Mouse (Mus musculus): ENCODE results near the gene Ebf4. TPM values are rescaled to one million over a fixed set of nuclear protein-coding genes. Genes with fewer than 3 reads are reported as not detected.

The Ebf4 gene
- polyA plus RNA-seq, 1 experiment from 2014 or later = 1.2 TPM

DNA sequence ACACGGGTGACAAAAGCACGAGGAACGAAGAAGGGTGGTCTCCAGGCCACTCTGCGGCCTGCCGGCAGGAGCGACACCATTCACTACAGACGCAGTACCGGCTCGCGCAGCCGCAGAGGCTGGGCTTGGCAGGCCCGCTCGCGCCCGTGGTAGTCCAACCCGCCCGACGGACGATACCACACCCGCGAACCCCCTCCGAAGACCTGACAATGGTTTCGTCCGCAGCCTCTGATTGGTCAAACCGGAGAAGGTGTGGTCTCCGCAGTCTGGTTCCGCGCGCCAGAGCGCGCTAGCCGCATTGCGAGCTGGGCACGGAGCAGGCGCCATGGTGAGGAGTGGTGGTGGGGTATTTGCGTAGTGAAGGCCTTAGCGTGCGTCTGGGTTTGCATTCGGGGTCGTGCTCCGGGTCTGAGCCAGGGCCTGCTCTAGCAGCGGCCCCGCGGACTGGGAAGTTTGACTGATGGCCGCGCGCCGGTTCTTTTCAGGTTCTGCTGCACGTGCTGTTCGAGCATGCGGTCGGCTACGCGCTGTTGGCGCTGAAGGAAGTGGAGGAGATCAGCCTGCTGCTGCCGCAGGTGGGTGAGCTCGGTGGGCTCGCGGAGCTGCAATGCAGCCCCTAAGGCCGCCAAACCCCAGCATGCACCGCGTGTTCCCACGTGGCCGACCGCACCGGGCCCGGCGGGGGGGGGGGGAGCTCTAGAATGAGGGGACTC is 20.7 kb upstream of the Ebf4 start, which contains the start of gene Nop56:
Gene Nop56 (plus strand): TSS at position 282 of the 713 bp plus-strand sequence.
- Histone ChIP-seq H3K4me2 (ENCODE audit: low read depth, low read length) (peak within 1 kb of the TSS; percentile 92), H3K36me3 (ENCODE audit: control insufficient read depth, insufficient read depth, low read length) (peaks cover 17% of the 10 kb centered on the region; the same call in 1 of the 2 replicates), H3K9ac (ENCODE audit: low read depth, low read length) (peak within 1 kb of the TSS; percentile 96), H3K9me3 (ENCODE audit: control insufficient read depth, low read length) (no peaks in the 10 kb centered on the region), H3K27me3 (replicated peaks; ENCODE audit: control insufficient read depth, insufficient read depth, low read length) (no peaks in the 10 kb centered on the region), H3K4me1 (ENCODE audit: control insufficient read depth, insufficient read depth, low read length) (peaks cover 20% of the 10 kb centered on the region), H3K27ac (ENCODE audit: low read length) (peak within 1 kb of the TSS; percentile 89), H3K4me3 (ENCODE audit: low read length) (peak within 1 kb of the TSS; percentile 94)
- ATAC-seq = peak; percentile 97
- under 1% methylated on average over 68 of the region's 68 CpGs for WGBS

- Histone ChIP-seq H3K4me1 (ENCODE audit: control insufficient read depth, insufficient read depth, low read length) (peaks cover 20% of the 10 kb centered on the region), H3K27me3 (replicated peaks; ENCODE audit: control insufficient read depth, insufficient read depth, low read length) (no peaks in the 10 kb centered on the region), H3K36me3 (ENCODE audit: control insufficient read depth, insufficient read depth, low read length) (peaks cover 22% of the 10 kb centered on the region), H3K4me3 (ENCODE audit: low read length) (peak overlapping the region; percentile 94), H3K9me3 (ENCODE audit: control insufficient read depth, low read length) (no peaks in the 10 kb centered on the region), H3K9ac (ENCODE audit: low read depth, low read length) (peak overlapping the region; percentile 96), H3K4me2 (ENCODE audit: low read depth, low read length) (peak overlapping the region; percentile 92), H3K27ac (ENCODE audit: low read length) (peak overlapping the region; percentile 89)
- WGBS = 2% methylated on average over 10 of the region's 10 CpGs
- no peak for ATAC-seq
Observed at GRCm38 (mm10) chr2:130274862-130275261, 20.1 kb upstream of the Ebf4 start.

- peak overlapping the region; percentile 94 for H3K4me3 ChIP-seq (ENCODE audit: low read length)
- no peaks in the 10 kb centered on the region for H3K27me3 ChIP-seq (replicated peaks; ENCODE audit: control insufficient read depth, insufficient read depth, low read length)
- peak overlapping the region; percentile 92 for H3K4me2 ChIP-seq (ENCODE audit: low read depth, low read length)
- no peak for ATAC-seq
- peaks cover 20% of the 10 kb centered on the region for H3K4me1 ChIP-seq (ENCODE audit: control insufficient read depth, insufficient read depth, low read length)
- no peak overlapping the region for H3K27ac ChIP-seq (ENCODE audit: low read length)
- peak overlapping the region; percentile 96; the same call in 1 of the 2 replicates for H3K9ac ChIP-seq (ENCODE audit: low read depth, low read length)
- WGBS = 41% methylated on average over 6 of the region's 6 CpGs
- H3K36me3 ChIP-seq (ENCODE audit: control insufficient read depth, insufficient read depth, low read length) = peaks cover 29% of the 10 kb centered on the region
- no peaks in the 10 kb centered on the region for H3K9me3 ChIP-seq (ENCODE audit: control insufficient read depth, low read length)
Observed at GRCm38 (mm10) chr2:130275649-130276048, 19.3 kb upstream of the Ebf4 start.

DNA sequence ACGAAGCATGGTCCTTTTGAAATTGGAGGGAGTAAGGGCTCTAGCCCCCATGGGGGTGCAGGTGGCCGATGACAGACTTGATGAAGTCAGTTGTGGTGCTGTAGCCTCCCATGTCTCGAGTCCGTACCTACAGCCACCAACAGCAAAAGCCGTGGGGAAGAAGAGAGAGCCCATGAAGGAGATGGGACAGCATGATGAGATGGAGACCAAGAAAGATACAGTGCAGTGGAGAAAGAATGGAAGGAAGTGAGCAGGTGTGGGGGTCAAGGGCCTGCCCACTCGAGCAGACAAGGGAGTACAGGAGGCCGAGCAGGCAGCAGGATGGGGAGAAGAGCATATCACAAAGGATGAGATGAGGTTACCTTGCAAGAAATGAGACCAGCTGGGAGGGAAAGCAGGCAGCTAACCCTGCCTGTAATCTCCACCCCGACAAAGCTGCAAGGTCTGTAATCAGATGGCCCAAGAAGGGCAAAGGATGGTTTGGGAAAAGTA is 15.3 kb upstream of the Ebf4 start:
- Histone ChIP-seq H3K9ac (ENCODE audit: low read depth, low read length) (no peak overlapping the region), H3K27ac (ENCODE audit: low read length) (no peak overlapping the region), H3K9me3 (ENCODE audit: control insufficient read depth, low read length) (no peaks in the 10 kb centered on the region), H3K4me1 (ENCODE audit: control insufficient read depth, insufficient read depth, low read length) (peaks cover 28% of the 10 kb centered on the region), H3K4me2 (ENCODE audit: low read depth, low read length) (no peak overlapping the region), H3K27me3 (replicated peaks; ENCODE audit: control insufficient read depth, insufficient read depth, low read length) (no peaks in the 10 kb centered on the region), H3K4me3 (ENCODE audit: low read length) (no peak overlapping the region), H3K36me3 (ENCODE audit: control insufficient read depth, insufficient read depth, low read length) (peaks cover 32% of the 10 kb centered on the region)
- ATAC-seq = no peak
- WGBS = 49% methylated on average over 8 of the region's 8 CpGs

DNA sequence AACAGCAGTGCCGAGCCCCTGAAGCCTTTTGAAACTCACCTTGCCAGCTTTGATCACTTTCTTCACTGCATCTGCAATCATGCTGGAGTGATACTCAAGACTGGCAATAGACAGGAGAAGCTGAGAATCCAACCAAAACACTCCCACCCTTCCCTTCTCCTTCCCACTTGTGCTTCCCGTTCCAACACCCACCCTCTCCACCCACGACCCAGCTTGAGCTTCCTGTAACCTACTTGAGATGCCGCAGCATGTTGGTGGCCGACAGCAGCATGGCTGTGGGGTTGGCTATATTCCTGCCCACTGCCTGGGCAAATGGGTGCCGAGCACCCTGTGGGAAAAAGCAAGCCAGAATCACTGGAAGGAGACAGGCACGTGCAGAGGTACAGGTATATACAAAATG is 14.7 kb upstream of the Ebf4 start:
- H3K9me3 ChIP-seq (ENCODE audit: control insufficient read depth, low read length) = no peaks in the 10 kb centered on the region
- WGBS = 62% methylated on average over 7 of the region's 7 CpGs
- peaks cover 25% of the 10 kb centered on the region for H3K4me1 ChIP-seq (ENCODE audit: control insufficient read depth, insufficient read depth, low read length)
- H3K36me3 ChIP-seq (ENCODE audit: control insufficient read depth, insufficient read depth, low read length) = peaks cover 32% of the 10 kb centered on the region
- H3K4me2 ChIP-seq (ENCODE audit: low read depth, low read length) = no peak overlapping the region
- H3K27me3 ChIP-seq (replicated peaks; ENCODE audit: control insufficient read depth, insufficient read depth, low read length) = no peaks in the 10 kb centered on the region
- H3K9ac ChIP-seq (ENCODE audit: low read depth, low read length) = no peak overlapping the region; the same call in 1 of the 2 replicates
- H3K27ac ChIP-seq (ENCODE audit: low read length) = no peak overlapping the region; the same call in 1 of the 2 replicates
- no peak for ATAC-seq
- H3K4me3 ChIP-seq (ENCODE audit: low read length) = no peak overlapping the region

GRCm38 (mm10) chr2:130280818-130281217 is 14.2 kb upstream of the Ebf4 start:
- H3K4me2 ChIP-seq (ENCODE audit: low read depth, low read length) = no peak overlapping the region
- WGBS = 69% methylated on average over 4 of the region's 4 CpGs
- no peak overlapping the region for H3K27ac ChIP-seq (ENCODE audit: low read length)
- H3K36me3 ChIP-seq (ENCODE audit: control insufficient read depth, insufficient read depth, low read length) = peaks cover 29% of the 10 kb centered on the region
- ATAC-seq = no peak
- H3K4me1 ChIP-seq (ENCODE audit: control insufficient read depth, insufficient read depth, low read length) = peaks cover 19% of the 10 kb centered on the region
- H3K4me3 ChIP-seq (ENCODE audit: low read length) = no peak overlapping the region
- H3K9me3 ChIP-seq (ENCODE audit: control insufficient read depth, low read length) = no peaks in the 10 kb centered on the region
- no peaks in the 10 kb centered on the region for H3K27me3 ChIP-seq (replicated peaks; ENCODE audit: control insufficient read depth, insufficient read depth, low read length)
- H3K9ac ChIP-seq (ENCODE audit: low read depth, low read length) = no peak overlapping the region

GRCm38 (mm10) chr2:130283854-130284654 is 10.9 kb upstream of the Ebf4 start, which contains the start of gene Idh3b:
Idh3b (minus strand) TSS chr2:130284547.
- Histone ChIP-seq H3K4me3 (ENCODE audit: low read length) (peak within 1 kb of the TSS; percentile 94), H3K9ac (ENCODE audit: low read depth, low read length) (peak within 1 kb of the TSS; percentile 94), H3K4me1 (ENCODE audit: control insufficient read depth, insufficient read depth, low read length) (peaks cover 8% of the 10 kb centered on the region), H3K27me3 (replicated peaks; ENCODE audit: control insufficient read depth, insufficient read depth, low read length) (no peaks in the 10 kb centered on the region), H3K27ac (ENCODE audit: low read length) (peak within 1 kb of the TSS; percentile 90), H3K9me3 (ENCODE audit: control insufficient read depth, low read length) (no peaks in the 10 kb centered on the region), H3K36me3 (ENCODE audit: control insufficient read depth, insufficient read depth, low read length) (peaks cover 17% of the 10 kb centered on the region), H3K4me2 (ENCODE audit: low read depth, low read length) (peak within 1 kb of the TSS; percentile 63)
- ATAC-seq = peak; percentile 90
- under 1% methylated on average over 51 of the region's 51 CpGs for WGBS

DNA sequence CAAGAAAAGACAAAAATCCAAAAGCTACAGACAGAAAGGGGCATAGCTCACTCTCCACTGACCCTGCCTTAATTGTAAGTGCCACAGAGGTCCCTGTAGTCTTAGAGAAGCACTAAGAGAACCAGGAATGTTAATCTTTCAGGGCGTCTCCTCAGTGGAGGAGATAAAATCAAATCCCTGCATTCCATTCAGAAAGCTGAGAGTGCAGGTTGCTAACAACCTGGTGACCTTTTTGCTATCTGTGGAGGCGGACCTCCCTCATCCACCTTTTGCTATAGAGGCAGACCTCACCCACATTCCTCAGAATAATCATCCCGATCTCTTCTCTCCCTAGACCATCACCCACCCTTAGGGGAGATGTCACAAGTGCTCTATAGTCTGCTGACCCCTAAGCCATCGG is 5.9 kb upstream of the Ebf4 start:
- ATAC-seq = peak; percentile 8
- Histone ChIP-seq H3K4me2 (ENCODE audit: low read depth, low read length) (no peak overlapping the region), H3K4me1 (ENCODE audit: control insufficient read depth, insufficient read depth, low read length) (peaks cover 8% of the 10 kb centered on the region; the same call in 1 of the 2 replicates), H3K9me3 (ENCODE audit: control insufficient read depth, low read length) (no peaks in the 10 kb centered on the region), H3K27ac (ENCODE audit: low read length) (no peak overlapping the region), H3K27me3 (replicated peaks; ENCODE audit: control insufficient read depth, insufficient read depth, low read length) (no peaks in the 10 kb centered on the region), H3K36me3 (ENCODE audit: control insufficient read depth, insufficient read depth, low read length) (no peaks in the 10 kb centered on the region), H3K9ac (ENCODE audit: low read depth, low read length) (no peak overlapping the region), H3K4me3 (ENCODE audit: low read length) (no peak overlapping the region)
- WGBS = 53% methylated on average over 4 of the region's 4 CpGs

- peaks cover 16% of the 10 kb centered on the region for H3K4me1 ChIP-seq (ENCODE audit: control insufficient read depth, insufficient read depth, low read length)
- no peak overlapping the region for H3K27ac ChIP-seq (ENCODE audit: low read length)
- WGBS = 6% methylated on average over 8 of the region's 8 CpGs
- peaks cover 7% of the 10 kb centered on the region; the same call in 1 of the 2 replicates for H3K27me3 ChIP-seq (replicated peaks; ENCODE audit: control insufficient read depth, insufficient read depth, low read length)
- H3K9me3 ChIP-seq (ENCODE audit: control insufficient read depth, low read length) = no peaks in the 10 kb centered on the region
- peak; percentile 47 for ATAC-seq
- H3K4me3 ChIP-seq (ENCODE audit: low read length) = no peak overlapping the region
- no peak overlapping the region for H3K4me2 ChIP-seq (ENCODE audit: low read depth, low read length)
- no peaks in the 10 kb centered on the region for H3K36me3 ChIP-seq (ENCODE audit: control insufficient read depth, insufficient read depth, low read length)
- H3K9ac ChIP-seq (ENCODE audit: low read depth, low read length) = peak overlapping the region; percentile 26; the same call in 1 of the 2 replicates
Observed at GRCm38 (mm10) chr2:130291434-130291833, 3.5 kb upstream of the Ebf4 start.

All from intestine, embryonic 16.5 days (tissue).